Mouse (Mus musculus): ENCODE data around the gene Grwd1. TPM values are rescaled to one million over a fixed set of nuclear protein-coding genes. Genes with fewer than 3 reads are reported as not detected.

Gene Grwd1
- polyA plus RNA-seq, 1 experiment from 2014 or later = 16.4 TPM

DNA sequence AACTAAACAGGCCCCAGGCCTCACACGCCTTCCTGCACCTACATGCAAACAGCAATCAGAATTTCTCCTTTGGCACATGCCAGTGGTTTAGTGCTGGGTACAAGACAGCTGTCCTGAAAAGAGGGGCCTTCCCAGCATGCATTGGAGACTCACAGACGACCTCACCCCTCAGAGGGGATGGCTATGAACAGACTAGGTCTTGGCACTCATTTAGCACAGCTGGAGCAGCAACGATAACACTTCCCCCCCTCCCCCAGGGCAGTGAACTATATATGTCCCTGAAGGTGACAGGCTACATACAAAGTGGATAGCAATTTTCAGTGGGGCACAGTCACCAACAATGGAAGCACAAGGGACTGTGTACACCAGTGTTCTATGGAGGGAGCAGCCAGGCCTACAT, 33.7 kb upstream of the Grwd1 start:
- Histone ChIP-seq H3K9me3 (ENCODE audit: control insufficient read depth) (no peaks in the 10 kb centered on the region), H3K4me3 (ENCODE audit: low read depth, low read length) (no peak overlapping the region), H3K27ac (ENCODE audit: low read depth, low read length) (no peak overlapping the region), H3K36me3 (ENCODE audit: control insufficient read depth, insufficient read depth) (no peaks in the 10 kb centered on the region), H3K4me2 (replicated peaks; ENCODE audit: low read depth) (no peak overlapping the region), H3K27me3 (replicated peaks; ENCODE audit: control insufficient read depth, insufficient read depth, low read length) (no peaks in the 10 kb centered on the region), H3K9ac (ENCODE audit: low read depth, low read length) (no peak overlapping the region), H3K4me1 (replicated peaks; ENCODE audit: control insufficient read depth, insufficient read depth, low read length) (no peaks in the 10 kb centered on the region)
- TF ChIP-seq CTCF (IDR thresholded peaks at IDR 0.05; ENCODE audit: low read depth) = no peak
- no peak for ATAC-seq
- 63% methylated on average over 3 of the region's 3 CpGs for WGBS

GRCm38 (mm10) chr7:45862804-45863203, 32.1 kb upstream of the Grwd1 start:
- no peak overlapping the region for H3K9ac ChIP-seq (ENCODE audit: low read depth, low read length)
- no peaks in the 10 kb centered on the region for H3K9me3 ChIP-seq (ENCODE audit: control insufficient read depth)
- no peaks in the 10 kb centered on the region for H3K36me3 ChIP-seq (ENCODE audit: control insufficient read depth, insufficient read depth)
- ATAC-seq = no peak
- WGBS = 74% methylated on average over 7 of the region's 7 CpGs
- no peaks in the 10 kb centered on the region for H3K4me1 ChIP-seq (replicated peaks; ENCODE audit: control insufficient read depth, insufficient read depth, low read length)
- TF ChIP-seq CTCF (IDR thresholded peaks at IDR 0.05; ENCODE audit: low read depth) = no peak
- 0 out of 2 replicates have a peak, but pooled peaks cover under 1% of the 10 kb centered on the region for H3K27me3 ChIP-seq (replicated peaks; ENCODE audit: control insufficient read depth, insufficient read depth, low read length)
- no peak overlapping the region for H3K4me2 ChIP-seq (replicated peaks; ENCODE audit: low read depth)
- H3K27ac ChIP-seq (ENCODE audit: low read depth, low read length) = no peak overlapping the region
- no peak overlapping the region for H3K4me3 ChIP-seq (ENCODE audit: low read depth, low read length)

GRCm38 (mm10) chr7:45859008-45859407, 28.3 kb upstream of the Grwd1 start:
- Histone ChIP-seq H3K9ac (ENCODE audit: low read depth, low read length) (no peak overlapping the region), H3K4me3 (ENCODE audit: low read depth, low read length) (no peak overlapping the region), H3K4me2 (replicated peaks; ENCODE audit: low read depth) (no peak overlapping the region), H3K9me3 (ENCODE audit: control insufficient read depth) (no peaks in the 10 kb centered on the region), H3K27ac (ENCODE audit: low read depth, low read length) (no peak overlapping the region), H3K36me3 (ENCODE audit: control insufficient read depth, insufficient read depth) (0 out of 2 replicates have a peak, but pooled peaks cover 3% of the 10 kb centered on the region), H3K4me1 (replicated peaks; ENCODE audit: control insufficient read depth, insufficient read depth, low read length) (no peaks in the 10 kb centered on the region), H3K27me3 (replicated peaks; ENCODE audit: control insufficient read depth, insufficient read depth, low read length) (peaks cover 14% of the 10 kb centered on the region)
- WGBS = 38% methylated on average over 4 of the region's 4 CpGs
- 0 out of 2 replicates have a peak, but pooled peaks have one; percentile 16 for ATAC-seq
- no peak for TF ChIP-seq CTCF (IDR thresholded peaks at IDR 0.05; ENCODE audit: low read depth)

- no peak overlapping the region for H3K9ac ChIP-seq (ENCODE audit: low read depth, low read length)
Observed at GRCm38 (mm10) chr7:45856950-45857901, 26.5 kb upstream of the Grwd1 start.

DNA sequence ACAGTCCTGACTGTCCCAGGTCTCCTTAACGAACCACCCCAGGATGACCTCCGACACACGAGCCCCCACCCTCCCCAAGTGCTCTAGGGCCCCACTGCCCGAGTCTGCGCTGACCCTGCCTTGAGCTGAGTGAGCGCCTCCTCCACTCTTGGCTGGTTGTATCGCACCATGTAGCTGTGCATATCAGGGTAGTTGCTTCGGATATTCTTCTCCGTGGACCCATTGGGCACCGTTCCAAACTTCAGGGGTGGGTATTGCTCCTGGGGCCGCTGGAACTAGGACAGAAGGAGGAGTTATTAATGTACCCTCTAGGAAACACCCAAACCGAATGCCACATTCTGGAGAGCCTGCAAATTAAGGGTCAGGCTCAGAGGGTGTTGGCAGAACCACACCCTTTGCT, 22.3 kb upstream of the Grwd1 start:
- Histone ChIP-seq H3K27me3 (replicated peaks; ENCODE audit: control insufficient read depth, insufficient read depth, low read length) (peaks cover 14% of the 10 kb centered on the region), H3K4me3 (ENCODE audit: low read depth, low read length) (no peak overlapping the region), H3K9me3 (ENCODE audit: control insufficient read depth) (no peaks in the 10 kb centered on the region), H3K9ac (ENCODE audit: low read depth, low read length) (no peak overlapping the region), H3K4me1 (replicated peaks; ENCODE audit: control insufficient read depth, insufficient read depth, low read length) (no peaks in the 10 kb centered on the region), H3K36me3 (ENCODE audit: control insufficient read depth, insufficient read depth) (0 out of 2 replicates have a peak, but pooled peaks cover 4% of the 10 kb centered on the region), H3K27ac (ENCODE audit: low read depth, low read length) (no peak overlapping the region), H3K4me2 (replicated peaks; ENCODE audit: low read depth) (no peak overlapping the region)
- no peak for ATAC-seq
- WGBS = 82% methylated on average over 12 of the region's 12 CpGs
- no peak for TF ChIP-seq CTCF (IDR thresholded peaks at IDR 0.05; ENCODE audit: low read depth)

More at GRCm38 (mm10) chr7:45856950-45857901, 26.5 kb upstream of the Grwd1 start:
- WGBS = 13% methylated on average over 30 of the region's 30 CpGs
- TF ChIP-seq CTCF (IDR thresholded peaks at IDR 0.05; ENCODE audit: low read depth) = no peak
- no peaks in the 10 kb centered on the region for H3K9me3 ChIP-seq (ENCODE audit: control insufficient read depth)
- peaks cover 14% of the 10 kb centered on the region for H3K27me3 ChIP-seq (replicated peaks; ENCODE audit: control insufficient read depth, insufficient read depth, low read length)
- 0 out of 2 replicates have a peak, but pooled peaks cover 4% of the 10 kb centered on the region for H3K36me3 ChIP-seq (ENCODE audit: control insufficient read depth, insufficient read depth)
- peak overlapping the region; percentile 28 for H3K4me3 ChIP-seq (ENCODE audit: low read depth, low read length)
- no peak overlapping the region for H3K27ac ChIP-seq (ENCODE audit: low read depth, low read length)
- no peaks in the 10 kb centered on the region for H3K4me1 ChIP-seq (replicated peaks; ENCODE audit: control insufficient read depth, insufficient read depth, low read length)
- peak overlapping the region; percentile 62 for H3K4me2 ChIP-seq (replicated peaks; ENCODE audit: low read depth)
- ATAC-seq = 0 out of 2 replicates have a peak, but pooled peaks have one; percentile 32

GRCm38 (mm10) chr7:45850661-45851060, 19.9 kb upstream of the Grwd1 start:
- 67% methylated on average over 3 of the region's 3 CpGs for WGBS
- Histone ChIP-seq H3K36me3 (ENCODE audit: control insufficient read depth, insufficient read depth) (0 out of 2 replicates have a peak, but pooled peaks cover 4% of the 10 kb centered on the region), H3K27ac (ENCODE audit: low read depth, low read length) (no peak overlapping the region), H3K4me3 (ENCODE audit: low read depth, low read length) (no peak overlapping the region), H3K4me1 (replicated peaks; ENCODE audit: control insufficient read depth, insufficient read depth, low read length) (no peaks in the 10 kb centered on the region), H3K4me2 (replicated peaks; ENCODE audit: low read depth) (no peak overlapping the region), H3K9me3 (ENCODE audit: control insufficient read depth) (no peaks in the 10 kb centered on the region), H3K9ac (ENCODE audit: low read depth, low read length) (no peak overlapping the region), H3K27me3 (replicated peaks; ENCODE audit: control insufficient read depth, insufficient read depth, low read length) (0 out of 2 replicates have a peak, but pooled peaks cover 3% of the 10 kb centered on the region)
- no peak for TF ChIP-seq CTCF (IDR thresholded peaks at IDR 0.05; ENCODE audit: low read depth)
- ATAC-seq = no peak
